Mouse (Mus musculus) macrophage (primary cell): ENCODE measurements around the gene Ankrd52. TPM values are rescaled to one million over a fixed set of nuclear protein-coding genes. Genes with fewer than 3 reads are reported as not detected.
A peak's percentile ranks its signal among the peaks of the same experiment; 100 is the strongest.

Experiments
- H3K27ac ChIP-seq: fragments of 350-480 bp; formaldehyde crosslinking; 2 replicates; pipeline ENCODE4 v1.9.0; 2021
- H3K36me3 ChIP-seq: fragments of 350-480 bp; formaldehyde crosslinking; 2 replicates; pipeline ENCODE4 v1.9.0; 2021; ENCODE audit errors: inconsistent target
- H3K4me3 ChIP-seq: fragments of 350-480 bp; formaldehyde crosslinking; 2 replicates; pipeline ENCODE4 v1.9.0; 2021; ENCODE audit errors: inconsistent target
- H3K79me2 ChIP-seq: fragments of 350-480 bp; formaldehyde crosslinking; 2 replicates; pipeline ENCODE4 v1.9.0; 2021; ENCODE audit errors: inconsistent target
- WGBS: methylation state at CpG from one replicate; pipeline ENCODE4 v1.1.7; 2026; ENCODE audit warnings: inconsistent platforms; ENCODE audit not compliant: missing documents; 5-methylcytosine and 5-hydroxymethylcytosine counted together
- polyA plus RNA-seq: library from polyadenylated mRNA; stranded (reverse); fragments of 250-400 nt; gene quantifications from 3 replicates; pipeline ENCODE4 v1.2.4, GENCODE M21; 2018; ENCODE audit warnings: inconsistent platforms

Gene Ankrd52
- polyA plus RNA-seq, 1 experiment from 2014 or later, result 26.0 TPM

DNA sequence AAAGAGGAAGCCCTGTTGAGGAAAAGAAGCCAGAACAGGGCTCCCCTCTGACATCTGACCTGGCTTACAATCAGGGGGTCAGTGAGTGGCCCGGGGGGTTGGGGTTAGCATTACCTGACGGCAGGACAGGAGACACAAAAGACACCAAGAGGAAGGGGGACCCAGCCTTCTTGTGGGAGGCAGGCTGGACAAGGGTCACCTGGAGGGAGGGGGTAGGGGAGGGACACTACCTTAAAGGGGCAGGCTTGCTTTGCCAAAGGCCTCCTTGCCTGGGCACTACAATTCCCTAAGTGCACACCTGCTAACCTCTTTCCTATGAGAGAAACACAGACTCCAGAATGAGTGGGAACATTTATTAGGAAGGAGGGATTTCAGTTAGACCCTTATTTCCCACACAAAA, 24.1 kb downstream of the Ankrd52 start, which contains the start of gene Slc39a5:
Gene Slc39a5, minus strand, starts transcription at position 174 of the 400 bp plus-strand sequence.
- Histone ChIP-seq H3K4me3 (no peak within 1 kb of the TSS), H3K27ac (no peak within 1 kb of the TSS), H3K36me3 (peaks cover 3% of the 10 kb centered on the region; the same call in 1 of the 2 replicates), H3K79me2 (no peaks in the 10 kb centered on the region)
- 81% methylated on average over 2 of the region's 2 CpGs for WGBS

GRCm38 (mm10) chr10:128401638-128402037, 24.7 kb downstream of the Ankrd52 start:
- no peaks in the 10 kb centered on the region for H3K79me2 ChIP-seq
- no peak overlapping the region for H3K4me3 ChIP-seq
- no peak overlapping the region for H3K27ac ChIP-seq
- WGBS, result 81% methylated on average over 9 of the region's 9 CpGs
- H3K36me3 ChIP-seq, result peaks cover 6% of the 10 kb centered on the region; the same call in 1 of the 2 replicates

DNA sequence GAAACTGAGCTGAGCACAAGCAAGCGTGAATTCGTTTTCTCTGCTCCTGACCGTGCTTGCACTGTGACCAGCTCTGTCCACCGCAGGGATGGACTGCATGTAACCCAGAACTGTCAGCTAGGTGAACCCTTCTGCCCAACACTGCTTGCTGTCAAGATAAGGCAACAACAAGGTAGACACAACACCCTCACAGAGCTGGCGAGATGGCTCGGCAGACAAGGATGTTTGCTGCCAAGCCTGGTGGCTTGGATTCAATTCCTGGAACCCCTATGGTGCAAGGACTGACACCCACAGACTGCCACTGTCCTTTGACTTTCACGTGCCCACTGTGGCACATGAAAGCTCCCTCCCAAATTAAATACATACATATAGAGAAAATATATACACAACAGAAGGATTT, 27.0 kb downstream of the Ankrd52 start:
- no peak overlapping the region for H3K4me3 ChIP-seq
- H3K27ac ChIP-seq, result no peak overlapping the region
- no peaks in the 10 kb centered on the region for H3K79me2 ChIP-seq
- peaks cover 6% of the 10 kb centered on the region; the same call in 1 of the 2 replicates for H3K36me3 ChIP-seq
- WGBS, result 97% methylated on average over 7 of the region's 7 CpGs

DNA sequence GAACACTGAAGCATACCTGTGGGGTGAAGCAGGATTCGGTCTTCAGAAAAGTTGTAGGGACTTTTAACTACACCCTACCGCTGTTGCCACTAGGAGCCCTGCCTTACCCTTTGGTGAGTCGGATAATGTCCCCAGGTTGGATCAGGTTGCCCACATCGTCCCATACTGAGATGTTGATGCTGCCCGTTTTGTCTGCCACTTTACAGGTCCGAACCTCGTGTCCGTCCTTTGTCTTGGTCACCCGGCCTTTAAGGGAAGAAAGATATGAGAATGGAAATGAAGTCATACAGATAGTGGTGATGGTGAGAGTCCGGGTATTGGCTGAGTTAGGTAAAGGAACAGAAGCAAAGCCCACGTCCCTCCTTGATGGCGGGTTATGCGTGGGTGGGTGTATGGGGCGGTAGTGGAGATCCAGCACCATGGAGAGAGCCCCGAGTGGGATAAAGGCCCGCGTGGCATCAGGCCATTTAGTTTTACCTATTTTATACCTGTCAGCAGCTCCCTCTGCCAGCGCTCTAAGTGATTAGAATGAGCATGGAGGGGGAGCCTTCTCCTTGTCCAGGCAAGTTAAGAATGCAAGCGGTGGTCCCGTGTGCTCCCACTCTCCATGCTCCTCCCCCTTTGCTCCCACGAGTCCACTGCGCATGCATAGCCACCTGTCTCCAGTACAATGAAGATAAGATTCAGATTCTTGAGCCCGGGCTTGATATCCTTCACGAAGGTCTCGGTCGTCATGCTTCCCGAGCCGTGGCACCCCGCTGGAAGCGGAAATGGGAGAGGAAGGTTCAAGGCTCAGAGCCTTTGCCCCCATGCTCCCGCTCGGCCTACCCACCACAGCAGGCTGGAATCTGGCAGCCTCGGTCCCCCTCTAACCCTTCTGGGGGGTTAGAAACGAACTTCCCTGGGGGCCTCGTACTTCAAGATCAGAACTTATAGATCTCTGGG, 31.9 kb downstream of the Ankrd52 start:
- Histone ChIP-seq H3K27ac (peak overlapping the region; percentile 55), H3K79me2 (peaks cover 24% of the 10 kb centered on the region), H3K36me3 (peaks cover 6% of the 10 kb centered on the region; the same call in 1 of the 2 replicates), H3K4me3 (peak overlapping the region; percentile 90)
- 22% methylated on average over 35 of the region's 35 CpGs for WGBS

GRCm38 (mm10) chr10:128409692-128410559, 33.0 kb downstream of the Ankrd52 start:
- 6% methylated on average over 33 of the region's 36 CpGs for WGBS
- H3K36me3 ChIP-seq, result peaks cover 13% of the 10 kb centered on the region

GRCm38 (mm10) chr10:128410560-128410845, 33.6 kb downstream of the Ankrd52 start:
- H3K4me3 ChIP-seq, result peak overlapping the region; percentile 99

More at GRCm38 (mm10) chr10:128409692-128410559, 33.0 kb downstream of the Ankrd52 start:
- peaks cover 35% of the 10 kb centered on the region for H3K79me2 ChIP-seq
- peak overlapping the region; percentile 99 for H3K4me3 ChIP-seq
- H3K27ac ChIP-seq, result peak overlapping the region; percentile 94

DNA sequence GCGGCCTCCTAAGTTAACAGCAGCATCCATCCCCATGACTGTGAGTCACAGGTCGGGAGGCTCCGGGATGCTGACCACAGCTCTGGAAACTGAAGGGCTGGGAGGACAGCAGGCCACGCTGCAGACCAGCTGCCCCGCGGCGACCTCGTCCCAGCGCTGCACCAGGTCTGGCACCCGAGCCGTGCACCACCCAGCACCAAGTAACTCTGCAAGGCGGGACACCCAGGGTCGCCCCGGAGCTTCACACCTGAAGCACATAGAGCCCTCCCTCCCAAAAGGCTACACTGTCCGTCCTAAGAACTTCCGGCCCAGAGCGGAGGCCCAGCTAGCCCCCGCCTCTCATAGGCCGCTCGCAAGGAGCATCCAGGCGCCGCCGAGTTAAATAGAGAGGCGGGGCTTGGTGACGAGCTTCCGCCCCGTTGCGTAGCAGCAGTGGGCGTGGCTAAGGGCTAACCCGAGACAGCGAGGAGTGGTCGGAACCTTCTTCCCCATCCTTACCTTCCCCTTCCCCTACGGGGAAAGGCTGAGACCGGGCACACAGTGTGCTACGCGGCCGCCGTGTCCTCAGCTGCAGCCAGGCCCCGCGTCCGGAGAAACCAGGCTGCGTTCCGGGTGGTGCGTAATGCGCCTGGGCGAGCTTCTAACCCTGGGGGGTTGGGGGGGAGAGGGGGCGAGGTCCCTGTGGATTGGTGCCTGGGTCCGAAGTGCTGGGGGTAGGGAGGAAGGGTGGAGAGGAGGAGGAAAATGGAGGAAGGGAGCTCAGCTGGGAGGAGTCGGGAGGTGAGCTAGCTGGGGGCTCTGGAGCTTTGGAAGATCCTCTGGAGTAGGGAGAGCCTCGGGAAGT, 34.5 kb downstream of the Ankrd52 start, which contains the start of the genes Nabp2 and Rnf41:
Gene Nabp2, minus strand, starts transcription at position 282 of the 844 bp plus-strand sequence.
Gene Rnf41, plus strand, starts transcription at position 447 of the 844 bp plus-strand sequence.
- H3K27ac ChIP-seq, result peak within 1 kb of the TSS; percentile 94
- WGBS, result 1% methylated on average over 47 of the region's 50 CpGs
- H3K36me3 ChIP-seq, result peaks cover 21% of the 10 kb centered on the region
- peak within 1 kb of the TSS; percentile 99 for H3K4me3 ChIP-seq
- H3K79me2 ChIP-seq, result peaks cover 50% of the 10 kb centered on the region

More at GRCm38 (mm10) chr10:128410560-128410845, 33.6 kb downstream of the Ankrd52 start:
- Histone ChIP-seq H3K27ac (peak overlapping the region; percentile 94), H3K36me3 (peaks cover 18% of the 10 kb centered on the region), H3K79me2 (peaks cover 41% of the 10 kb centered on the region)
- WGBS, result 17% methylated on average over 4 of the region's 4 CpGs

GRCm38 (mm10) chr10:128412055-128412381, 35.1 kb downstream of the Ankrd52 start:
- H3K4me3 ChIP-seq, result peak overlapping the region; percentile 99
- WGBS, result 3% methylated on average over 13 of the region's 14 CpGs
- H3K27ac ChIP-seq, result peak overlapping the region; percentile 94
- peaks cover 27% of the 10 kb centered on the region for H3K36me3 ChIP-seq
- H3K79me2 ChIP-seq, result peaks cover 56% of the 10 kb centered on the region

GRCm38 (mm10) chr10:128412558-128412957, 35.6 kb downstream of the Ankrd52 start:
- H3K27ac ChIP-seq, result peak overlapping the region; percentile 94
- peaks cover 61% of the 10 kb centered on the region for H3K79me2 ChIP-seq
- H3K36me3 ChIP-seq, result peaks cover 33% of the 10 kb centered on the region
- 0% methylated on average over 1 of the region's 1 CpGs for WGBS
- peak overlapping the region; percentile 99 for H3K4me3 ChIP-seq

GRCm38 (mm10) chr10:128413076-128413475, 36.2 kb downstream of the Ankrd52 start:
- H3K79me2 ChIP-seq, result peaks cover 66% of the 10 kb centered on the region
- 0% methylated on average over 1 of the region's 1 CpGs for WGBS
- H3K36me3 ChIP-seq, result peaks cover 35% of the 10 kb centered on the region
- peak overlapping the region; percentile 99 for H3K4me3 ChIP-seq
- peak overlapping the region; percentile 94 for H3K27ac ChIP-seq

DNA sequence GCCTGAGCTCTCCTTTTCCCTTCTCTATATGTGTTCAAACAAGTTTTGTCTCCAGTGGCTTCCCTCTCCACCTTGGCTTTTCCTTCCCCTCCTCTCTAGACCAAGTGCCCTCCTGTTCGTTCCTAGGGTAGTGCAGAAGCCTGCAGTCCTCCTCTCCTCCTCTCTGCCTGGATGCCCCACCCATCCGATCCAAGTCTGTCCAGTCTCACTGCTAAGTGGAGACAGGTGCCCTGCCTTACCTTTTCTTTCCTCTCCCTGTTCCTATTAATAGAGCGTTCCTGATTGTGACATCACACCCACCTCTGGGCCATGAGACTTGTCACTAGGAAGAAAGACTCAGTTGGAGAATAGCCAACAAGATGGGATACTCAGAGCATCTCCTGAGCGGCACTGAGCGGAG, 37.9 kb downstream of the Ankrd52 start:
- peaks cover 84% of the 10 kb centered on the region for H3K79me2 ChIP-seq
- H3K36me3 ChIP-seq, result peaks cover 39% of the 10 kb centered on the region
- 93% methylated on average over 4 of the region's 5 CpGs for WGBS
- H3K4me3 ChIP-seq, result no peak overlapping the region
- no peak overlapping the region for H3K27ac ChIP-seq

DNA sequence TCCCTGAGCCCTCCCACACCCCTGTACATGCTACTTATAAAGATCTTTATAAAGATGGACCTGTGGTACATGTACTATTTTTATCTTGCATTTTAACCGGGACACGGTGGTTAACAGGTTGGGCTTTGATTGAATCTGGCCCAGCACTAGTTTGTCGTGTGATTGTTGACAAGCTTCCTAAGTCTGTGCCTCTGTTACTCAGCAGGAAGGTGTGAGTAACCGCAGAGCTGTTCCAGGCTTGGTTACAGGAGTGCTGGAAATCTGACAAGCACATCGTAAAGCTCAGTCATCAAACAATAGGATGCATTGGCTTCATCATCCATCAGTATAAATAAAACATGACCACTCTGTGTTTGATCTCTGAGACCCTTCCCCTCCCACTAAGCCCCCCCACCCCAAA, 45.5 kb downstream of the Ankrd52 start:
- WGBS, result 82% methylated on average over 5 of the region's 5 CpGs
- H3K27ac ChIP-seq, result no peak overlapping the region
- peaks cover 26% of the 10 kb centered on the region for H3K36me3 ChIP-seq
- H3K79me2 ChIP-seq, result peaks cover 100% of the 10 kb centered on the region
- no peak overlapping the region for H3K4me3 ChIP-seq

DNA sequence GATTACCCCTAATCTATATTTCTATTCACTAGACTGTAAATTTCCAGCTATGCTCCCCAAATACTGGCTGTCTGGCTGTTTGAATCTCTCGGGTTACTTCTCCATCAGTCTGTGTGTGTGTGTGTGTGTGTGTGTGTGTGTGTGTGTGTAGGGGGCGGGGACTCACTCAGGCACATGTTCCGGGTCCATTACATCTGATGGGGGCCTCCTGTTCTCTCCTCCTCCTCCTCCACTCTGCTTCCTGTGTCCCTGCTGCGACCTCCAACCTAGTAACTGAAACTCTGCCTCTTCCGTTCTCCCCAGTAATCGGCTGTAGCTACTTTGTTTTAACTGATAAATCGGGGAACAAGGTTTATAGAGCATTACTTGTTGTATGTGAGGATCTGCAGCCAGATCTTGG, 47.7 kb downstream of the Ankrd52 start:
- Histone ChIP-seq H3K27ac (no peak overlapping the region), H3K79me2 (peaks cover 99% of the 10 kb centered on the region), H3K36me3 (peaks cover 34% of the 10 kb centered on the region), H3K4me3 (no peak overlapping the region)
- WGBS, result 7% methylated on average over 5 of the region's 7 CpGs

GRCm38 (mm10) chr10:128425260-128425659, 48.3 kb downstream of the Ankrd52 start:
- H3K27ac ChIP-seq, result no peak overlapping the region
- peaks cover 99% of the 10 kb centered on the region for H3K79me2 ChIP-seq
- 90% methylated on average over 3 of the region's 3 CpGs for WGBS
- peaks cover 41% of the 10 kb centered on the region for H3K36me3 ChIP-seq
- no peak overlapping the region for H3K4me3 ChIP-seq
